Mouse (Mus musculus) hematopoietic stem cell, adult 5-6 weeks (primary cell): ENCODE results near the gene Cog7. TPM values are rescaled to one million over a fixed set of nuclear protein-coding genes. Genes with fewer than 3 reads are reported as not detected.

Source experiments
- ATAC-seq, 2 experiments: fragments of 125-278 bp in 1 of 2; replicated peaks in 1 of 2; 2 replicates each; pipeline ENCODE4 v1.8.0; 2016 to 2017; ENCODE audit warnings: inconsistent platforms in 2 of 2, mild to moderate bottlenecking in 2 of 2, moderate number of reproducible peaks in 2 of 2, low read depth in 1 of 2, moderate TSS enrichment in 1 of 2; ENCODE audit not compliant: low FRiP score in 2 of 2, poor library complexity in 2 of 2, severe bottlenecking in 2 of 2, insufficient read depth in 1 of 2, low TSS enrichment in 1 of 2
- total RNA-seq: library from RNA; stranded (forward); fragments of 172-1452, 232-1000 nt; gene quantifications from 2 replicates; pipeline ENCODE4 v1.2.3, GENCODE M21; 2017

Cog7 gene
- total RNA-seq, 1 experiment from 2014 or later: 12.8 TPM

GRCm38 (mm10) chr7:121962571-121962959, 18.9 kb downstream of the Cog7 start:
- no peak for ATAC-seq

GRCm38 (mm10) chr7:121961913-121962570, 19.5 kb downstream of the Cog7 start:
- no peak for ATAC-seq

- ATAC-seq: no peak
These were observed 25.7 kb downstream of the Cog7 start for GRCm38 (mm10) chr7:121955802-121956201.

- ATAC-seq: no peak
These were observed 26.4 kb downstream of the Cog7 start for GRCm38 (mm10) chr7:121954891-121955669.

GRCm38 (mm10) chr7:121947513-121947912, 34.0 kb downstream of the Cog7 start:
- ATAC-seq: no peak

GRCm38 (mm10) chr7:121946196-121946595, 35.3 kb downstream of the Cog7 start:
- ATAC-seq: 0 out of 4 replicates have a peak, but pooled peaks of 1 of the 2 experiments have one; percentile 14

- no peak for ATAC-seq
These were observed 39.1 kb downstream of the Cog7 start for GRCm38 (mm10) chr7:121942371-121942770.

- no peak for ATAC-seq
These were observed 39.9 kb downstream of the Cog7 start for GRCm38 (mm10) chr7:121941640-121942039.

GRCm38 (mm10) chr7:121941016-121941415, 40.5 kb downstream of the Cog7 start:
- no peak for ATAC-seq

- ATAC-seq: no peak; a peak in 1 of 4 replicates
These were observed 41.8 kb downstream of the Cog7 start for GRCm38 (mm10) chr7:121939729-121940128.

- ATAC-seq: no peak
These were observed 42.3 kb downstream of the Cog7 start for GRCm38 (mm10) chr7:121939244-121939643.

GRCm38 (mm10) chr7:121938124-121938891, 43.2 kb downstream of the Cog7 start:
- ATAC-seq: no peak

- no peak for ATAC-seq
These were observed 44.5 kb downstream of the Cog7 start for GRCm38 (mm10) chr7:121936861-121937630.

- ATAC-seq: no peak
These were observed 45.4 kb downstream of the Cog7 start for GRCm38 (mm10) chr7:121935906-121936794.

GRCm38 (mm10) chr7:121934346-121934745, 47.2 kb downstream of the Cog7 start:
- ATAC-seq: peak; percentile 7 to 60; a peak in 1 of 4 replicates

- no peak for ATAC-seq
These were observed 47.8 kb downstream of the Cog7 start for GRCm38 (mm10) chr7:121933675-121934074.
